Mouse (Mus musculus): Measurements from ENCODE around the gene Rnf144b. TPM values are rescaled to one million over a fixed set of nuclear protein-coding genes. Genes with fewer than 3 reads are reported as not detected.

The Rnf144b gene
- polyA plus RNA-seq, 1 experiment from 2014 or later = 4.2 TPM

- H3K27ac ChIP-seq (replicated peaks) = no peak overlapping the region
- WGBS = 17% methylated on average over 2 of the region's 2 CpGs
- peaks cover 11% of the 10 kb centered on the region; the same call in 1 of the 2 replicates for H3K36me3 ChIP-seq
Observed at GRCm38 (mm10) chr13:47104146-47104545, 18.3 kb upstream of the Rnf144b start.

GRCm38 (mm10) chr13:47104856-47105541 is 17.5 kb upstream of the Rnf144b start:
- H3K9ac ChIP-seq = peak overlapping the region; percentile 96
- peaks cover 22% of the 10 kb centered on the region for H3K4me1 ChIP-seq
- peak overlapping the region; percentile 54 for H3K4me2 ChIP-seq (replicated peaks)
- H3K27me3 ChIP-seq = no peaks in the 10 kb centered on the region
- peak overlapping the region; percentile 99 for H3K27ac ChIP-seq (replicated peaks)
- H3K36me3 ChIP-seq = peaks cover 9% of the 10 kb centered on the region; the same call in 1 of the 2 replicates
- H3K9me3 ChIP-seq (replicated peaks) = no peaks in the 10 kb centered on the region
- peak overlapping the region; percentile 96 for H3K4me3 ChIP-seq (replicated peaks)
- WGBS = under 1% methylated on average over 25 of the region's 25 CpGs
- ATAC-seq (ENCODE audit: insufficient number of reproducible peaks, low FRiP score, low TSS enrichment, low read depth) = no peak

More at GRCm38 (mm10) chr13:47104146-47104545, 18.3 kb upstream of the Rnf144b start:
- H3K4me2 ChIP-seq (replicated peaks) = peak overlapping the region; percentile 54
- H3K27me3 ChIP-seq = no peaks in the 10 kb centered on the region
- peak overlapping the region; percentile 96 for H3K4me3 ChIP-seq (replicated peaks)
- no peak for ATAC-seq (ENCODE audit: insufficient number of reproducible peaks, low FRiP score, low TSS enrichment, low read depth)
- H3K9ac ChIP-seq = no peak overlapping the region
- H3K4me1 ChIP-seq = peaks cover 22% of the 10 kb centered on the region
- no peaks in the 10 kb centered on the region for H3K9me3 ChIP-seq (replicated peaks)

- Histone ChIP-seq H3K27me3 (no peaks in the 10 kb centered on the region), H3K9me3 (replicated peaks) (no peaks in the 10 kb centered on the region), H3K4me2 (replicated peaks) (peak within 1 kb of the TSS; percentile 54), H3K27ac (replicated peaks) (peak within 1 kb of the TSS; percentile 99), H3K4me1 (peaks cover 22% of the 10 kb centered on the region), H3K4me3 (replicated peaks) (peak within 1 kb of the TSS; percentile 96), H3K9ac (peak within 1 kb of the TSS; percentile 96), H3K36me3 (peaks cover 4% of the 10 kb centered on the region; the same call in 1 of the 2 replicates)
- peak; percentile 92 for ATAC-seq (ENCODE audit: insufficient number of reproducible peaks, low FRiP score, low TSS enrichment, low read depth)
- WGBS = under 1% methylated on average over 127 of the region's 129 CpGs
Observed at GRCm38 (mm10) chr13:47105711-47106579, 16.5 kb upstream of the Rnf144b start, which contains the start of gene Dek. Gene Dek, minus strand, starts transcription at chr13:47106201.

GRCm38 (mm10) chr13:47106580-47106888 is 15.9 kb upstream of the Rnf144b start:
- Histone ChIP-seq H3K36me3 (no peaks in the 10 kb centered on the region), H3K4me3 (replicated peaks) (peak overlapping the region; percentile 96), H3K27ac (replicated peaks) (peak overlapping the region; percentile 99), H3K4me1 (peaks cover 22% of the 10 kb centered on the region), H3K9ac (peak overlapping the region; percentile 96), H3K27me3 (no peaks in the 10 kb centered on the region), H3K4me2 (replicated peaks) (peak overlapping the region; percentile 54), H3K9me3 (replicated peaks) (no peaks in the 10 kb centered on the region)
- under 1% methylated on average over 20 of the region's 20 CpGs for WGBS
- ATAC-seq (ENCODE audit: insufficient number of reproducible peaks, low FRiP score, low TSS enrichment, low read depth) = no peak

GRCm38 (mm10) chr13:47109239-47109638 is 13.2 kb upstream of the Rnf144b start:
- ATAC-seq (ENCODE audit: insufficient number of reproducible peaks, low FRiP score, low TSS enrichment, low read depth) = no peak
- no peaks in the 10 kb centered on the region for H3K27me3 ChIP-seq
- no peaks in the 10 kb centered on the region for H3K9me3 ChIP-seq (replicated peaks)
- H3K4me3 ChIP-seq (replicated peaks) = no peak overlapping the region
- no peak overlapping the region for H3K9ac ChIP-seq
- no peak overlapping the region for H3K4me2 ChIP-seq (replicated peaks)
- H3K36me3 ChIP-seq = no peaks in the 10 kb centered on the region
- H3K4me1 ChIP-seq = peaks cover 11% of the 10 kb centered on the region
- H3K27ac ChIP-seq (replicated peaks) = no peak overlapping the region
- WGBS = 76% methylated on average over 2 of the region's 2 CpGs

GRCm38 (mm10) chr13:47111185-47111584 is 11.3 kb upstream of the Rnf144b start:
- no peaks in the 10 kb centered on the region for H3K9me3 ChIP-seq (replicated peaks)
- peaks cover 9% of the 10 kb centered on the region for H3K4me1 ChIP-seq
- H3K4me3 ChIP-seq (replicated peaks) = no peak overlapping the region
- no peak for ATAC-seq (ENCODE audit: insufficient number of reproducible peaks, low FRiP score, low TSS enrichment, low read depth)
- no peak overlapping the region for H3K27ac ChIP-seq (replicated peaks)
- no peaks in the 10 kb centered on the region for H3K36me3 ChIP-seq
- WGBS = 65% methylated on average over 3 of the region's 3 CpGs
- H3K27me3 ChIP-seq = no peaks in the 10 kb centered on the region
- H3K4me2 ChIP-seq (replicated peaks) = no peak overlapping the region
- no peak overlapping the region for H3K9ac ChIP-seq

- Histone ChIP-seq H3K4me1 (peaks cover 7% of the 10 kb centered on the region), H3K27ac (replicated peaks) (no peak overlapping the region), H3K36me3 (no peaks in the 10 kb centered on the region), H3K27me3 (no peaks in the 10 kb centered on the region), H3K4me3 (replicated peaks) (no peak overlapping the region), H3K4me2 (replicated peaks) (no peak overlapping the region), H3K9me3 (replicated peaks) (no peaks in the 10 kb centered on the region), H3K9ac (no peak overlapping the region)
- 75% methylated on average over 3 of the region's 3 CpGs for WGBS
- no peak for ATAC-seq (ENCODE audit: insufficient number of reproducible peaks, low FRiP score, low TSS enrichment, low read depth)
Observed at GRCm38 (mm10) chr13:47112056-47112455, 10.4 kb upstream of the Rnf144b start.

- peaks cover 4% of the 10 kb centered on the region; the same call in 1 of the 2 replicates for H3K4me1 ChIP-seq
- peak; percentile 19; the same call in 1 of the 2 replicates for ATAC-seq (ENCODE audit: insufficient number of reproducible peaks, low FRiP score, low TSS enrichment, low read depth)
- WGBS = 52% methylated on average over 3 of the region's 3 CpGs
Observed at GRCm38 (mm10) chr13:47112924-47113323, 9.5 kb upstream of the Rnf144b start.

GRCm38 (mm10) chr13:47116000-47116399 is 6.5 kb upstream of the Rnf144b start:
- H3K36me3 ChIP-seq = no peaks in the 10 kb centered on the region
- H3K27me3 ChIP-seq = no peaks in the 10 kb centered on the region
- ATAC-seq (ENCODE audit: insufficient number of reproducible peaks, low FRiP score, low TSS enrichment, low read depth) = no peak
- WGBS = 76% methylated on average over 3 of the region's 3 CpGs
- peaks cover 4% of the 10 kb centered on the region; the same call in 1 of the 2 replicates for H3K4me1 ChIP-seq
- H3K4me2 ChIP-seq (replicated peaks) = no peak overlapping the region
- H3K9ac ChIP-seq = no peak overlapping the region
- H3K9me3 ChIP-seq (replicated peaks) = no peaks in the 10 kb centered on the region
- H3K4me3 ChIP-seq (replicated peaks) = no peak overlapping the region
- H3K27ac ChIP-seq (replicated peaks) = no peak overlapping the region

More at GRCm38 (mm10) chr13:47112924-47113323, 9.5 kb upstream of the Rnf144b start:
- H3K27me3 ChIP-seq = no peaks in the 10 kb centered on the region
- no peak overlapping the region for H3K27ac ChIP-seq (replicated peaks)
- no peaks in the 10 kb centered on the region for H3K9me3 ChIP-seq (replicated peaks)
- no peak overlapping the region for H3K4me3 ChIP-seq (replicated peaks)
- no peak overlapping the region for H3K4me2 ChIP-seq (replicated peaks)
- H3K9ac ChIP-seq = no peak overlapping the region
- no peaks in the 10 kb centered on the region for H3K36me3 ChIP-seq

- ATAC-seq (ENCODE audit: insufficient number of reproducible peaks, low FRiP score, low TSS enrichment, low read depth) = no peak
- WGBS = 29% methylated on average over 12 of the region's 12 CpGs
- H3K9ac ChIP-seq = no peak overlapping the region
- no peaks in the 10 kb centered on the region for H3K9me3 ChIP-seq (replicated peaks)
- 0 out of 2 replicates have a peak overlapping the region, but pooled peaks have one; percentile 51 for H3K4me3 ChIP-seq (replicated peaks)
- H3K4me1 ChIP-seq = peaks cover 25% of the 10 kb centered on the region
- H3K36me3 ChIP-seq = no peaks in the 10 kb centered on the region
- H3K4me2 ChIP-seq (replicated peaks) = peak overlapping the region; percentile 90; the same call in 1 of the 2 replicates
- H3K27me3 ChIP-seq = peaks cover 9% of the 10 kb centered on the region; the same call in 1 of the 2 replicates
- H3K27ac ChIP-seq (replicated peaks) = no peak overlapping the region
Observed at GRCm38 (mm10) chr13:47121333-47121889, 1.0 kb upstream of the Rnf144b start.

GRCm38 (mm10) chr13:47124449-47124848 is 2.0 kb downstream of the Rnf144b start:
- H3K4me3 ChIP-seq (replicated peaks) = no peak overlapping the region
- 37% methylated on average over 3 of the region's 3 CpGs for WGBS
- 0 out of 2 replicates have a peak overlapping the region, but pooled peaks have one; percentile 63 for H3K27ac ChIP-seq (replicated peaks)
- H3K36me3 ChIP-seq = no peaks in the 10 kb centered on the region
- no peak for ATAC-seq (ENCODE audit: insufficient number of reproducible peaks, low FRiP score, low TSS enrichment, low read depth)
- peaks cover 25% of the 10 kb centered on the region for H3K4me1 ChIP-seq
- H3K27me3 ChIP-seq = peaks cover 9% of the 10 kb centered on the region; the same call in 1 of the 2 replicates
- no peaks in the 10 kb centered on the region for H3K9me3 ChIP-seq (replicated peaks)
- H3K9ac ChIP-seq = no peak overlapping the region
- H3K4me2 ChIP-seq (replicated peaks) = no peak overlapping the region

Data from embryonic facial prominence, embryonic 15.5 days (tissue).